Mouse (Mus musculus) right cerebral cortex, adult 2 months (tissue): ENCODE results near the gene Mgat4a.

Experiments
- DNase-seq, 2 experiments: peaks; one replicate each; pipeline ENCODE4 v3.0.0; 2021 to 2022; ENCODE audit warnings: low spot score in 2 of 2

Mgat4a gene

GRCm38 (mm10) chr1:37495698-37496321 is 45.0 kb downstream of the Mgat4a start:
- no peak for DNase-seq

GRCm38 (mm10) chr1:37495104-37495503 is 45.7 kb downstream of the Mgat4a start:
- DNase-seq = no peak

DNA sequence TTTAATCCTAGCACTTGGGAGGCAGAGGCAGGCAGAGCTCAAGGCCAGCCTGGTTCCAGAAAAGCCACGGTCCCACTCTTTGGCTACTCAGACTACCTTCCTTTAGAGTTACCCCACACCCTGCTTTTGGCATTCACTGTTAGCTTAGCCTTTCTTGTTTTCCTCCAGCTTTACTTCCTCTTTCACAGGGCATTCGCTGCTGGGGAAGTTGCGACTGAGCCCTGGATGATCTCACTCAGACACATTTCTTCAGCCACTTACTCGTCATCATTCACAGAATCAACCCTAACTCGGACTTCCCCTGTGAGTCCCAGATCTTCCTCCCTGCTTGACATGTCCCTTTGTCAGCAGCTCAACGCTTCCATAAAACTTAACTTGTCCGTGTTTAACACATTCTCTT is 49.1 kb downstream of the Mgat4a start:
- no peak for DNase-seq

GRCm38 (mm10) chr1:37490691-37491212 is 50.1 kb downstream of the Mgat4a start:
- no peak for DNase-seq

DNA sequence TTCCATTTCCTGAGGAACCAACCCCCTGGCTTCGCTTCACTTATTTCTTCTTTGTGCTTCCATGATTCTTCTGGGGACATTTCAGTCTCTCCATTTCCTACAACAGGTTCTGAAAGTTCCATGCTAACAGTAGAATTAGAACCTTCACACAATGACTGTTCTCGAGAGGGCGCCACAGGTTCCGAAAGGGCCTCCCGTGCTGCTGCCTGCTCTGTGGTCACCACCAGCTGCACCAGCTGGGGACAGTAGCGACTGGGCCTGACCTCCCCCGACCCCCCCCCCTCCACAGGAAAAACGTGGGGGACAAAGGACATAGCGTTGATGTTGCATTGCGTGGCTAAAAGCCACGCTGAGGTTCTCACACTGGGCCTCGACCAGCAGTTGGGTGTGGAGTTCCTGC is 52.3 kb downstream of the Mgat4a start:
- no peak for DNase-seq

GRCm38 (mm10) chr1:37486994-37487393 is 53.8 kb downstream of the Mgat4a start:
- DNase-seq = no peak

DNA sequence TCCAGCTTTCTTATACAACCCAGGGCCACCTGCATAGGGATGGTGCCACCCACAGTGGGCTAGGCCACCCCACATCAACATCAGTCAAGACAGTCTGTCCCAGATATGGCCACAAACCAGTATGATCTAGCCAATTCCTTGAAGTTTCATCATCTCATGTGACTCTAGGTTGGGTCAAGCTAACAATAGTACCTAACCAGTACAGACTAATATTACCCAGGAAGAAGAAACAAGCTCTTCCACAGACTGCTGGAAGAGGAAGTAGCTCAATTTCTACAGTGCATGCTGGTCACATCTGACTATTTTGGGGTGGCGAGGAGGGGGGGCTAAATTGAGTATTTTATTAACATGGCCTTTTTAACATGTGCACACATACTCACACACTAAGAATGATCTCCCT is 54.4 kb downstream of the Mgat4a start:
- no peak for DNase-seq

GRCm38 (mm10) chr1:37484612-37485011 is 56.2 kb downstream of the Mgat4a start:
- no peak for DNase-seq

DNA sequence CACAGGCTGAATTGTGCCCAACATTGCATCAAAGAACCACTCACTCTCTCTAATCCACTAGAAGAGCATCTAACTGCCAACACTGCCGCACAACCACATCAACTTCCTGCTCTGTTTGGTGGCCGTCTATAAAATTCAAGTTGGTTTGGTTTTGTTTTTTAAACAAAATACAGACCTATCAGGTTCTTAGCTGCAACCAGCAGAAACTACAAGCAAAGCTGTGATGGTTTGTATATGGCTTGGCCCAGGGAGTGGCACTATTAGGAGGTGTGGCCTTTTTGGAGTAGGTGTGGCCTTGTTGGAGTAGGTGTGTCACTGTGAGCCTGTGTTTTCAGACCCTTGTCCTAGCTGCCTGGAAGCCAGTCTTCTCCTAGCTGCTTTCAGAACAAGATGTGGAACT is 59.5 kb downstream of the Mgat4a start:
- no peak for DNase-seq

DNA sequence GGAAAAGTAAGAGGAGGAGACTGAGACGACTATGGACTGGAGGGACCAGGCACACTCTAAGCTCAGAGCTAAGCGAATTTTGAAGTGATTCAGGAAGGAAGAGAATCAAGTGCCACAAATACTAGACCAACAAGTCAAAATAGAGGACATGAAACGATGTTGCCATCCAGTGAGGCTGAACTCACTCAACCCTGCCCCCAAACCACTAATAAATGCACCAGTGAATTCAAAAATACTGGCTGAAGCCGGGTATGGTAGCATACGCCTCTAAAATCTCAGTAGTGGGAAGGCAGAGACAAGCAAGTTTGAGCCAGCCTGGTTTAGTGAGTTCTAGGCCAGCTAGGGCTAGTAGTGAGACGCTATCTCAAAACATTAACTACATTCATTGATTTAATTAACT is 60.1 kb downstream of the Mgat4a start:
- DNase-seq = no peak

DNA sequence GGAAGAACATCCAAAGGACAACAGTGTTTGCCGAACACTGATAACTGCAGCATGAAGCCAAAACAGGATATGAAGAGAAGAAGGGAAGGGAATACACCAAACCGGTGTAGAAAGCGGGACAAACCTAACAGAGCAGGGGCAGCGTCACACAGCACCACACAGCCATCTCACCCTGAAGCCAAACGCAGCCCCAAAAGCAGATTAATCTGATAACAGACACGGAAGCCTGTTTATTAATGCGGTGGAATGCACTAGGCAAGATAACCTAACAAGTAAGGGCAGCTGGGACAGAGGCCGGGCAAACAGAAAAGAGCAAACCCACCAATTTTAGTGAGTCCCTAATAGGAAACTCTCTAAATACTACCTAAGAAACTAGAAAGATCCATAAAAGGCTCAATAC is 61.1 kb downstream of the Mgat4a start:
- no peak for DNase-seq

DNA sequence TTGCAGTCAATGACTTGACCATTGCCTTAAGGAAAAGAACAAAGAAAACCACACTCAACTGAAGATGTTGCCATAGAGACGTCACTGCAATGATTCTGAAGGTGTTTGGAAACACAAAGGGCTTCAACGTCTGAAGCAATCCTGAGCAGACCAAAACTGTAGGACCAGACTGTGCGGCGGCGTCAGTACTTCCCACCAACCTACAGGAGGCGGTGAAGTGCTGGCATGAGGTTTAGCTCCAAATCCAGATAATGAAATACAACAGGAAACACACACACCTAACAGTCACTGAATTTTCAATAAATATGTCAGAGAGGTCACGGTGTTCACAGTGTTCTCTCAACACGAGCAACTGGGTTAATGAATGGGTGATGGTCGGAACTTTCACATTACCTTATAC is 61.7 kb downstream of the Mgat4a start:
- DNase-seq = peak; percentile 32

DNA sequence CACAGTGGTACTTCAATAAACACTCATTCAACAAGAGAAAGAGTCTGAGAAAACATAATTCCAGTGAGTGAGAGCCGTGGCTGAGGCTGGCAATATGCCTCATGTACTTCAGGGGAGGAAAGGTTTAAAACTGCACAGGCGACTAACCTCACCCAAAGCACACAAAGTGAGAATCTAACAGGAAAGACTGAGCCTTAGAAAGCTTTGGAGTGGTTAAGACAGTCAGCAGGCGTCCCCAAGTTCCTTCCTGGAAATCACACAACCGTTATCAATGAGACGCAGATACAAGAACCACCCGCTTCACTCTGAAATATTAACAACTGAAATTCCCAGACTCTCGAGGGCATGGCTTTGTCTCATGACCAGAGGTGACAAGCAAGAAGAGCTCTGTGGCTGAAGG is 62.4 kb downstream of the Mgat4a start:
- DNase-seq = no peak

DNA sequence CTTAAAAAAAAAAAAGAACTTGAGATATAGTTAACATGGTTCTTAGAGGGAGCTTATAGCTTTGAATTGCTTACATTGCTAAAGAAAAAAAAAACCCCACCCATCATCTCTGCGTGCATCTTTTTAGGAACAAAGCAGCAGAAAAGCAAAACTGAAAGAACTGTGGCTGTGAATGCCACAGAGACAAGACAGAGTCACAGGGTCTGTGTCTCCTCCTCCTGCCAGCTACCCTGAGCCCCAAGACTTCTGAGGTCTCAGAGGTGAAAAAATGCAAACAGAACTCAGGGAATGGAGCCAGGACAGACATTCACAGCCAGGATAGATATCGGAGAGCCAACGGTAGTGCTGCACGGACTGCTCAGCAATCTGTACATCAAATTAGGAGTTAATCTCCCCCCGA is 62.9 kb downstream of the Mgat4a start:
- no peak for DNase-seq

DNA sequence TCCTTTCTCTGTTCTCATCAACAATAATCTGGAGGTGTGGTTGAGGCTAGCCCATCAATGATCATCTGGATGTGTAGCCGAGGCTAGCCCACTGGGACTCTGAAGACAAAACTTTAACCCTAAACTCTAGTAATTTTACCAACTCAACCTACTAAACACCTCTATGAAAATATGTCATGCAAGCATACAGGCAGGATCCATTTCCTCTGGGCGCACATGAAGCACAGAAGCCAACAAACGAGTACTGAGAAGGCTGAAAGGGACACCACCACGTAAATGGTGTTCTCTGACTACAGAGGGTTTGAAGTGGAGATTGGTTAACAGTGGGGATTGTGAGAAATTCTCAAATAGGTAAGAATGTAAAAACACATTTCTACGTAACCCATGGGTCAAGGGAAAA is 63.6 kb downstream of the Mgat4a start:
- no peak for DNase-seq

- DNase-seq = no peak
These were observed 65.5 kb downstream of the Mgat4a start for GRCm38 (mm10) chr1:37475312-37475711.

DNA sequence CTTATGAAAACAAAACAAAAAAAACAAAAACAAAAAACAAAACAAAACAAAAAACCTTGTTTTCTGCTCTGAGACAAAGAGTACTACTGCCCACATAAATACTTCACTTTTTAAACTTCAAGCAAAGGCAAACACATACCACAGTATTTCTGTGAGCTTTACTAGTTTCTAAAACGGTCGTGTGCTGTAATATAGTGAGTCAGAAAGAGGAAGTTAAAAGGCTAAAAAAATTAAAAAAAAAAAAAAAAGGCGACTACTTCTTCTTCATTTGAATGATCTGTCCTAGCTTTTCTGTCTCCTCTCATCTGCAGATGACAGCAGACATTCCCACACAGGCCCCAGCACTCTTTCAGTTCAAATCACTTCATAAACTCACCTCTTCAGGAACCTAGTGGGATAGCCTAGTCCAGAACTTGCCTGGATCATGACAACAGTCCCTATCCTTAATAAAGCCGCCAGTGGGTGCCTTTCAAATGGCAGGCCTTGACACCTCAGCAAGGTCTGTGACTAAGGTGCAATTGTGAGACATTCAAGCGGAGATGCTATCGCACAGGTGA is 66.1 kb downstream of the Mgat4a start:
- no peak for DNase-seq

DNA sequence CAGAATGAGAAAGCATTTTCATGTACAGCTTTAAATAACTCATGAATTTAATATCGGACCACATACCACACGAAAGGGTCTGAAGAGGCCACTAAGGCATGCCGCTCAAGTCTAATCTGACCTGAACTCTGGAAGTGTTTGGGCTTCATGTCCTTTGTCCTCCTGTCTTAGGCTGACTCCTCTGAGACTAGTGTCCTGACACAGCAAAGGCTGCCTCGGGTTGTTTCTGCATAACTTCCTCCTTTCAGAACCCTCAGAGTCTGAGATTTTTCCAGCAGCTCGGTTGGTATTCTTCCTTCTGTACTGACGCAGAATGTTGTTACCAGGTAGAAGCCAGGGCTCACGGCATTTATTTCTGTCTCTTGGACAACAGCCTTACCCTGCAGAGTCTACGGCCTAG is 66.8 kb downstream of the Mgat4a start:
- DNase-seq = no peak

GRCm38 (mm10) chr1:37473251-37473650 is 67.6 kb downstream of the Mgat4a start:
- no peak for DNase-seq

- no peak for DNase-seq
These were observed 69.4 kb downstream of the Mgat4a start for GRCm38 (mm10) chr1:37471179-37472148.

DNA sequence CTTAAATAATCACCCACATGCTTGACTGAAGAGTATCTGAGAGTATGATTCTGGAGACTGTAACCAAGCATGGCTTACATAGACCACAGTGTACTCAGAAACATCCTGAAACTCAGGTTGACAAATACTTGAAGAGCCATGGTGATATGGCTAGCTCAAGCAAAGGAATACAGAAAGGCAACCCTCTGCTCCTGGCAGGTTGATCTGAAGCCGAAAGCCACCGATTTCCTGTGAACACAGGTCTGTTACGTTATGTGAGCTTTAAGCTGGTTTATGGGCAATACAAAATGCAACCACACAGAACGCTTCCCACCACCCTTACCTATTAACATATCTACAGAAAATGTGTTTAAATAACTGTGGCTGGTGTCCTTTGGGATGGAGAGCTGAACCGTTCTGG is 71.8 kb downstream of the Mgat4a start:
- no peak for DNase-seq

DNA sequence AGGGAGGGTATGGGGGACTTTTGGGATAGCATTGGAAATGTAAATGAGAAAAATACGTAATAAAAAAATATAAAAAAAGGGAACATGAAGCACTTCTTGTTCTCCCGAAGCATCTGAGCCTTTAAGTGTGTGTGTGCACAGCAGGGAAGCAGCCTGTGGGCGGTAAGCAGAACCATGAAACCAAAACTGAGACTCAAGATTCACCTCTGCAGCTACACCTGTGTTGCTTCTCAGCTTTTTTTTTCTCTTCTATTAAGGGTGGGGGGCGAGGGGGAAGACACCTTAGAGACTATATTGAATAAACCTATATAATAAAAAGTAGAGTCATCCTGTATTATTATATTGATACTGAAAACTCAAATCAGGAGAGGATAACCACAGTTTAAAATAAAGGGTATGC is 73.0 kb downstream of the Mgat4a start:
- DNase-seq = no peak
